Mouse (Mus musculus) lung, embryonic 15.5 days (tissue): ENCODE measurements around the gene Myd88. TPM values are rescaled to one million over a fixed set of nuclear protein-coding genes. Genes with fewer than 3 reads are reported as not detected.

Source experiments
- polyA plus RNA-seq: library from polyadenylated mRNA; unstranded; fragments of >200 nt; fragmentation: Nextera tagmentation; extraction: Ambion mirVana; gene quantifications from 2 replicates; pipeline ENCODE4 v1.2.1, GENCODE M21; 2015

Myd88 gene
- polyA plus RNA-seq, 1 experiment from 2014 or later: 32.0 TPM

Other genes with a start within 250 kb of the Myd88 start
- 15.5 and 17.7 TPM in 2 replicates for gene Plcd1, start 247.9 kb downstream of the Myd88 start, polyA plus RNA-seq
- gene Dlec1, start 238.9 kb downstream of the Myd88 start, polyA plus RNA-seq: 1.3 and 1.4 TPM in 2 replicates
- 1.2 and 1.6 TPM in 2 replicates for gene Acaa1b, start 184.3 kb downstream of the Myd88 start, polyA plus RNA-seq
- gene Gm47289, start 182.2 kb downstream of the Myd88 start, polyA plus RNA-seq: not detected in 2 replicates
- gene Slc22a13, start 132.3 kb downstream of the Myd88 start, polyA plus RNA-seq: not detected in 2 replicates
- gene Oxsr1, start 19.0 kb downstream of the Myd88 start, polyA plus RNA-seq: 10.3 and 11.3 TPM in 2 replicates
- gene Acaa1a, start 1.7 kb downstream of the Myd88 start, polyA plus RNA-seq: 117 and 121 TPM in 2 replicates
- 4.3 and 4.9 TPM in 2 replicates for gene Xylb, start 16.0 kb upstream of the Myd88 start, polyA plus RNA-seq
- gene Slc22a14, start 24.1 kb upstream of the Myd88 start, polyA plus RNA-seq: 0.10 TPM in 1 of 2 replicates, not detected in the other
- 14.1 and 18.8 TPM in 2 replicates for gene Acvr2b, start 60.7 kb upstream of the Myd88 start, polyA plus RNA-seq
- gene Exog, start 103.5 kb upstream of the Myd88 start, polyA plus RNA-seq: 27.3 and 29.2 TPM in 2 replicates
- gene Scn5a, start 237.6 kb upstream of the Myd88 start, polyA plus RNA-seq: 0.79 and 0.87 TPM in 2 replicates